Mouse (Mus musculus): Measurements from ENCODE around the gene Map1lc3b.

The Map1lc3b gene

DNA sequence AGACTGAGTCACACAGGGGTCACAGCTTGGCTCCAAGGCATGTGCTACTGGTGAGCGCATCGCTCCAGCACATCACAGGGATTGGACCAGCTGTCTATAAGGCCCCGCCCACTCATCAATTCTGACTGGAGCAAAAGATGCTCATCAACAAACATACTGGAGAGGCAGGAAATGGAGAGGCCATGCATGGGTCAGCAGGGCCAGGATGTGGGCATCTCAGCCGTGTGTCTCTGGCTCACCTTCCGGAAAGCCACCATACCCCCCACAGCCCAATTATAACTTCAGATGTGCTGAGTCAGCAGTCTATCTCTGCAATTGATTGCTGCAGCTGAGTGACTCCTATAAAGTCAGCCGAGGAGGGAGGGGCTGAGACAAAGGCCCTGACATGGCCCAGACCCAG lies 21.8 kb upstream of the Map1lc3b start:
- in situ Hi-C loops (cut with MboI; ENCODE audit: low pct_unique_long_range_greater_than_20kb in 1 of 2, low sequenced_read_pairs in 2 of 2, unreplicated experiment in 1 of 2): no loop called here

DNA sequence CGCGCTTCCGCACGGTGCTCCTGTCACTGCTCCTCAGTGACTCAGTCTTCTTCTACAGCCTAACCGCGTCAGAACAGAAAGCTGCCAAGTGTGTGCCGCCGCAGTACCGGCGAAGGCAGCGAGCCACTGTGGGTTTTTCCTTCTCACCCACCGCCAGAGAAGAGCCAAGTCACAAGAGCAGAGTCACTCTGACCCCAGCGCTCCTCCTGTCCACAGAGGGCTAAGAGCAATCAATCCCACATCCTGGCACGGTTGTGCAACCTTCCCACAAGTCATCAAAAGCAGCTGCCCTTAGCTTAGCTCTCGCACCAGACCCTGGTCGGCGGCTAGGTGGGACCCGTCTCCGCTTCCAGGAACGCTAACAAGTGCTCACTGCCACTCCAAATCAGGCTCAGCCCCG lies 19.8 kb upstream of the Map1lc3b start:
- in situ Hi-C loops (cut with MboI; ENCODE audit: low pct_unique_long_range_greater_than_20kb in 1 of 2, low sequenced_read_pairs in 2 of 2, unreplicated experiment in 1 of 2): no loop called here

DNA sequence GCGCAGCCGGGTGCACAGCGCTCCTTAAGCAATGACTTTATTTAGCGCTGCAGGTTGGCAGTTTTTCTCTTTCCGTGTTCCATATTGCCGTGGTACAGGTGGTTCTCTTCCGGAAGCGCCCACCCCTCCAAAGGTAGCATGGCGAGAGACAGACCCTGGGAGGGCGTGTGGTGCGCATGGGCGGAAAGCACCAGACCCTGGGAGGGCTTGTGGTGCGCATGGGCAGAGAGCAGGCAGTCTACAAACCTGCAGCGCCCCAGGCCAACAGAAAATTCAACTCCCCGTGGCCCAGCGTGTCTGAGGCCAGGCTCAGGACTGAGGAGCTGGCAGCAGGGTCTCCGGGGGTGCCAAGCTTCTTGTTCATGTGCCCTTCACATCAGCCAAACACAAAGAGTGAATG lies 19.4 kb upstream of the Map1lc3b start:
- in situ Hi-C loops (cut with MboI; ENCODE audit: low pct_unique_long_range_greater_than_20kb in 1 of 2, low sequenced_read_pairs in 2 of 2, unreplicated experiment in 1 of 2): no loop called here

DNA sequence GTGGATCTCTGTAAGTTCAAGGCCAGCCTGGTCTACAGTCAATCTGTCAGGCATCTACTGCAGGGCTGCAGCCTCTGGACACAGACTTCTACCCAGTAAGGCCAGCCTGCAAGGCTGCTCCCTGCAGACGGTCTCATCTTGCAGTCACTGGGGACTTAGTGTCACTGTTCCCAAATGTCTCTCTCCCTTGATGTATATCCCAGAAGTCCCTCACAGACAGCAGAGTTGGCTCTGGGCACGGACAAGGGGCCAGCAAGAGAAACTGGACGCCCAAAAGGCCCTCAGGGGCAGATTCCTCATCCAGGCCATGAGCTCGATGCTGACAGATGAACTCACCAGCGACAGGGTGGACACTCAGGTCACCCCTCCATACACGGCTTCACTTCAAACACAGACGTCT lies 18.0 kb upstream of the Map1lc3b start:
- in situ Hi-C loops (cut with MboI; ENCODE audit: low pct_unique_long_range_greater_than_20kb in 1 of 2, low sequenced_read_pairs in 2 of 2, unreplicated experiment in 1 of 2): no loop called here

DNA sequence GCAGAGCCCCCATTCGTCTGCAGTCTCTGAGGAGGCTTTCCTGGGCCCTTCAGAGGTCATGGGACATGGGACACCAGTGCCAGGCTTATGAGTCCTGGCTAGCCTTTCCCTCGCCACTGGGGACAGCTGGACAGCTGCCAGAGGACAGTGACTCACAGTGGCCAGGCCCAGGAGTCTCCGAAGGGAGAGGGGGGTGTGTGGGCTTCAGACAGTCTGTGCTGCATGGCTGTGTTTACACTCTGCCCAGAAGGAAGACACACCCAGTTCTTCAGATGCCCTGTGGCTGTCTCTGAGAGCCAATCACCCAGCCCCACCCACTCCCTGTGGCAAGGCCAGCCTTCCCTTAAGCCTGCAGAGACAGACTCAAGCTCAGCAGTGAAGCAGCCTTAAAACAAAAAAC lies 16.9 kb upstream of the Map1lc3b start:
- in situ Hi-C loops (cut with MboI; ENCODE audit: low pct_unique_long_range_greater_than_20kb in 1 of 2, low sequenced_read_pairs in 2 of 2, unreplicated experiment in 1 of 2): no loop called here

DNA sequence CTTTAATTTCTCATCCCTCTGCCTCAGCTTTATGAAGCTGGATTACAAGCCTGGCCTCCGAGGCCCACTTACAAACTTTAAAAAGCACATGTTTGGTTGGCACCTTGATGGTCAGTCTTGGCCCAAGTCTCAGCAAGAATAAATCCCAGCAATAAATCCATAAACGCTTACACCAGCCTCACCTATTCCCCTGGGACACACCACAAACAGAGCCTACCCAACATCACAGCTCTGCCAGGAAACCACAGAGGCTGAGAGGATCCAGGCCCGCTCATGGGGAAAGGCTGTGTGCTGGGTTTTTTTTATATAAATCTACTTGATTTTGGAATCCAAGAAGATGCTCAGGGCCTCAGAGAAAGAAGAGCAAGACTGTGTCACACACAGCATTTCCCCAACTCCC lies 14.5 kb upstream of the Map1lc3b start:
- in situ Hi-C loops (cut with MboI; ENCODE audit: low pct_unique_long_range_greater_than_20kb in 1 of 2, low sequenced_read_pairs in 2 of 2, unreplicated experiment in 1 of 2): loop anchor here in 1 of 2 experiments (25.0 kb wide), 1 partner anchor 362 kb away; the partner anchor contains the start of genes Banp and Car5a

DNA sequence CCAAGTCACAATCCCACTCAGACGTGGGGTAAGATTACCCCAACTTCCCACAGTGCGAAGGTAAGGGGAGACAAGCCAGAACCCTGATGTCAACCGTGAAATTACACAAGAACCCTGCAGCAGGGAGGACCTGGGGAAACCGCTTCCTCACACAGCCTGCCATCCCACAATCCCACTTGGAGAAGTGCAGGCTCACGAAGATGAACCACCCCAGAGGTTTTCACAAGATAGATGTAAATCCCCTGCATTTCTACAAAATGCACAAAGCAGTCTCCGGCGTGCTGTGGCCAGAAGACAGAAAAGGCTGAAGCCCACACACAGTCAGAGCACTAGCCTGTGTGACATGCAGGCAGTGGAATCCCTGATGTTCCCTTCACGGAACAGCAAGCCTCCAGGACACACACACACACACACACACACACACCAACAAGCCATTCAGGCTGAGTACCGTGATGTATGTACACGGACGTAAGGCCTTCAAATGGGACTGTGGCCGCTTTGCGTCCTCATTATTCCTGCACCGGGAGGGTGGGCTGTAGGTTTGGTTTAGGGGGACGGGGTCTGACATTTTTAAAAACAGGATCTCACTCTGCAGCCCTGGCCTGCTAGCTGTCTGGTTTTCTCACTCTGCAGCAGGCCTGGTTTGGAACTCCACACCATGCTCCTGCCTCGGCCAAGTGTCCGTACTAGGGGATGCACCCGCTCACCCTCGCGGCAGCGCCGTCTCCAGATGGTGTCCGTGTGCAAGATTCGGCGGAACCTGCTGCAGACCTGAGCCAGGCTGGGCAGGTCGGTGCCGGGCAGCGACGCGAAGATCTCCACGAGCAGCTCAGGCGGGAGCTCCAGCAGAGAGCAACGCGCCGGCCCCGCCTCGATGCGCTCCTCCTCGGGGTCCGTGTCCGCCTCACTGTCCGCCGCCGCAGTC lies 12.1 kb upstream of the Map1lc3b start:
- in situ Hi-C loops (cut with MboI; ENCODE audit: low pct_unique_long_range_greater_than_20kb in 1 of 2, low sequenced_read_pairs in 2 of 2, unreplicated experiment in 1 of 2): loop anchor here in 1 of 2 experiments (25.0 kb wide), 1 partner anchor 359 kb away; the partner anchor contains the start of genes Banp and Car5a

DNA sequence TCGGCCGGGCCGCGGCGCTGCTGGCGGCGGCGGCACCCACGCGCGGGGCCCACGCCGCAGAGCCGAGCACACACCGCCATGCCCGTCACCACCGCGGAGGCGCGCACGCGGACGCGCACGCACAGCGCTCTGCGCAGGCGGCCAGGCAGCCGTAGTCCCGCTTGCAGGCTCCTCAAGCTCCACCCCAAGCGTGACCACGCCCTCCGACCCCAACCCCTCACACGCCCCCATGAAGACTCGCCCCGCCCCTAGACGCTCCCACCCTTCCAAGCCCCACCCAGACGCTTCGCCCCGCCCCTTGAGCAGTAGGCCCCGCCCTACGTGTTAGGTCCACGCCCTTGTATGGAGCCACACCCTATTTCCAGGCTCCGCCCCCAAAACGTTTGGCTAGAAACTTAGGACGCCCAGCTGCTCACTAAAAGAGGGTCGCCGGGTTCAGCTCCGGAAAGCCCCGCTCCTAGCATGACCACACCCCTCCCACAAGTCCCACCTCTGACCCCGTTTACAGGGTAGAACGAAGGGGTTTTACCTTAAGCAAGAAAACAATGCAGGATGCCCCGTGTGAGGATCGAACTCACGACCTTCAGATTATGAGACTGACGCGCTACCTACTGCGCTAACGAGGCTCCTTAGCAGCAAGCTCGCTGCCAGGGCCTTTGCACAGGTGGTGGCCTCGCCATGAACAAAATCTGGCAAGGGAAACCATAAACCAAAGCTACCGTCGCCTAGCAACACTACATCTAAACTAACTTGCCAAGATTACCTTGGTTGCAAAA lies 11.3 kb upstream of the Map1lc3b start, which contains the start of gene Fbxo31:
Gene Fbxo31, minus strand, starts transcription at position 131 of the 776 bp plus-strand sequence.
- in situ Hi-C loops (cut with MboI; ENCODE audit: low pct_unique_long_range_greater_than_20kb in 1 of 2, low sequenced_read_pairs in 2 of 2, unreplicated experiment in 1 of 2): loop anchor here in 1 of 2 experiments (25.0 kb wide), 1 partner anchor 358 kb away; the partner anchor contains the start of genes Banp and Car5a

DNA sequence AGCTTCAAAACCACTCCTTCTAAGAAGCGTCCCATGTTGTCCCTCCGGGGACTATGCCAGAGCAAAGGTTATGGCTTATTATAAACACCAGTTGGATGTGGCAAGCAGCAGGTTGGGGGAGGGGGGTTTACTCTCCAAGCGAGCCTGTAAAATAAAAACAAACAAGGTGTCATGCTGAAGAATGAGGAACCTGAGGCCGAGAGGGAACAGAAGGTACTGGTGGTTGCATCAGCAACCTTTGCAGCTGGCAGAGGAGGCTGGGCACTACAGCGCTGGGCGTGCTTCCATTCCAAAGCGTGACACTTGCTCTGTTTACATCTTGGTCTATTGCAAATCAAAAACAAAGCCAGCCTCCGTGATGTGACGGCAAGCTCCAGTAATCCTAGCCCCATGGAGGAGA lies 9.7 kb upstream of the Map1lc3b start:
- in situ Hi-C loops (cut with MboI; ENCODE audit: low pct_unique_long_range_greater_than_20kb in 1 of 2, low sequenced_read_pairs in 2 of 2, unreplicated experiment in 1 of 2): loop anchor here in 1 of 2 experiments (25.0 kb wide), 1 partner anchor 357 kb away; the partner anchor contains the start of genes Banp and Car5a

DNA sequence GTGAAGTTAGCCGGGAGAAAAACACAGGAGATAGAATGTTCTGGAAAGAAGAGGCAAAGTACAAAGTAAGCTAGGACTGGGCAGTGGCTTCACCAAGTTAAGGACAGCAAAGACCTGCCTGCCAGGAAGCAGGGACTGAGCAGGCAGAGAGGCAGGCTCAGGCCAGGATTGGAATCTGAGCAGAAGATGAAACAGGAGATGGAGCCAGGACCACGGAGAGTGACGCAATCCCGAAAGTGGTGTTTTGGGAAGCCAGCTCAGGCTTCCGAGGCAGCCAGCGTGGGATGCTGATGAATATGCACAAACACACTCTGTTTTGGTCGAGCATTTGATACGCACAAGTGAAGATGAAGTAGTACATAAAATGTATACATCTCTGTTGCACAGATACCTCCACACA lies 6.5 kb upstream of the Map1lc3b start:
- in situ Hi-C loops (cut with MboI; ENCODE audit: low pct_unique_long_range_greater_than_20kb in 1 of 2, low sequenced_read_pairs in 2 of 2, unreplicated experiment in 1 of 2): loop anchor here in 1 of 2 experiments (25.0 kb wide), 1 partner anchor 354 kb away; the partner anchor contains the start of genes Banp and Car5a

DNA sequence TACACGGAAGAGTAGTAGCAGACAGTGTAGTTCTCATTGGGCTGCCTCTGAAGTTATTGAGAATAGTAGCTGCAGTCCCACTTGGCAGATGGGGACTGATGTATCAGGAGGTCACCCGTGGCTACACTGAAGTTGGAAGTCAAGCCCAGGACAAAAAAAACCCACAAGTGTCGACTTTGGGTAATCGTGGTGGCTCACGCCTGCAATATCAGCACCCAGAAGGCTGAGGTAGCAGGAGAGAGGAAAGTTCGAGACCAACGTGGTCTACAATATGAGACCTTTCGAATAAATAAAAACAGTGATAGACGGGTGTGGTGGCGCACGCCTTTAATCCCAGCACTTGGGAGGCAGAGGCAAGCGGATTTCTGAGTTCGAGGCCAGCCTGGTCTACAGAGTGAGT lies 5.4 kb upstream of the Map1lc3b start:
- in situ Hi-C loops (cut with MboI; ENCODE audit: low pct_unique_long_range_greater_than_20kb in 1 of 2, low sequenced_read_pairs in 2 of 2, unreplicated experiment in 1 of 2): loop anchor here in 1 of 2 experiments (25.0 kb wide), 1 partner anchor 353 kb away; the partner anchor contains the start of genes Banp and Car5a

DNA sequence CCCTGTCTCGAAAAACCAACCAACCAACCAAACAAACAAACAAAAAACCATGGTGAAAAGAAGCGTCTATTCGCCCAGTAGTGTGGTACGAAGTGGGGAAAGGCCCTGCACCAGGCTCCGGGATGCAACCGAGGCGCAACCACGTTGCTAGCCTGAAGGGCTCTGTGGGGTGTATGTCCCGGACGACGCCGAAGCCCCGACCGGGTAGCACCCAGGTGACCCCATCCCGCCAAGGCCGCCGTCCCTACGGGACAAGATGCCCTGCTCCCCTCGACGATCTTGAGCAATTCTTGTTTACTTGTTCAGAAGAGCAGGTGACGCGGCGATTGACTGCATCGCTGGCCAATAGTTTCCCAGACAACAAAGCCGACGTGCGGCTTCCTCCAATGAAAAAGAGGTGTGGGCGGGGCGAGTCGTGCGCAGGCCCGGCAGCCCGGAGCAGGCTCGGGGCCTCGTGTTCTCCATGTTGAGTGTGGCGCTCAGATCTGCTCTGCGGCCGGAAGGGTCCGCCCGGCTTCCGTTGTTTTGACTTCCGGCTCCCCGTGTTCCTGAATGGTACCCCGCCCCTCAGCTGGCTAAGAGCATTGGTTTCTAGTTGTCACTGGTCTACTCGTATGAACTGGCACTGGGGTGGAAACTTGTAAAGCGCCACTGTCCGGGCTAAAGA lies 4.9 kb upstream of the Map1lc3b start:
- in situ Hi-C loops (cut with MboI; ENCODE audit: low pct_unique_long_range_greater_than_20kb in 1 of 2, low sequenced_read_pairs in 2 of 2, unreplicated experiment in 1 of 2): loop anchor here in 1 of 2 experiments (25.0 kb wide), 1 partner anchor 352 kb away; the partner anchor contains the start of genes Banp and Car5a

DNA sequence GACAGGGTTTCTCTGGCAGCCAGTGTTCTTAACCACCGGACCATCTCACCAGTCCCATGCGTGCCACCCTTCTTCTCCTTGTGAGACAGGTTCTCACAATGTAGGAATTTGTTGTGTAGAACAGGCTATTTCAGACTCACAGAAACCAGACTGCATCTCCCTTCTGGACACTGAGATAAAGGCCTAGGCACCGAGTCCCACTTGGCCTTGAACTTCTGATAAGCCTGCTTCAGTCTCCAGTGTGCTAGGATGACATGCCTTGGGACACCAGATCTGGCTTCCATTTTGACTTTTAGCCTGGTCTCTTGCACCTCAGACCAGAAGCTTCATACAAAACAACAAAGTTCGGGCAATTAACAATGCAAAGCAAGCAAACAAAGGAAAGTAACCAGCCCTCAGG lies 1.4 kb upstream of the Map1lc3b start:
- in situ Hi-C loops (cut with MboI; ENCODE audit: low pct_unique_long_range_greater_than_20kb in 1 of 2, low sequenced_read_pairs in 2 of 2, unreplicated experiment in 1 of 2): loop anchor here in 1 of 2 experiments (25.0 kb wide), 1 partner anchor 349 kb away; the partner anchor contains the start of genes Banp and Car5a

DNA sequence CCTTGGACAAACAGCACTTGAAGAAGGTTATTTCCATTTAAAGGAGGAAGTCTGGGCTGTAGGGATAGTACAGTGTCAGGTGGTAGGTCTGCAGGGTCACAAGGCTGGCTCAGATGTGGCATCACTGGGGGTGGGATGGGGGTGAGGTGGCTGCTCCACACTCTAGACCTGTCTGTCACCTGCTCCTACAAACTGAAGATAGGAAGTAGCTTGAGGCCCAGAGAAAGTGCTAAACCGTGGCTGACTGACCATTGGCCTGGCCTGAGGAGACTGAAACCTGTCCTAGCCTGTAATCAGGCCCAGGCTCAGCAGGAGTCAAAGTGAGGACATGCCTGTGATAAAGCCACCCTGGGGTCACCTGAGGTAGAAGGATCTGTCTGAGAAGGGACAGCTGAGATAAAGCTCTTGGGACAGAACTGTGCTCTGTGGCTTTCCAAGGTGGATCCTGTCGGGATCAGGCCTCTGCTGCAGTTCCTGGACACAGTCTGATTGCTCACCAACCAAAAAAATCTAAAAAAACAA lies 895 bp upstream of the Map1lc3b start:
- in situ Hi-C loops (cut with MboI; ENCODE audit: low pct_unique_long_range_greater_than_20kb in 1 of 2, low sequenced_read_pairs in 2 of 2, unreplicated experiment in 1 of 2): loop anchor here in 1 of 2 experiments (25.0 kb wide), 1 partner anchor 348 kb away; the partner anchor contains the start of genes Banp and Car5a

DNA sequence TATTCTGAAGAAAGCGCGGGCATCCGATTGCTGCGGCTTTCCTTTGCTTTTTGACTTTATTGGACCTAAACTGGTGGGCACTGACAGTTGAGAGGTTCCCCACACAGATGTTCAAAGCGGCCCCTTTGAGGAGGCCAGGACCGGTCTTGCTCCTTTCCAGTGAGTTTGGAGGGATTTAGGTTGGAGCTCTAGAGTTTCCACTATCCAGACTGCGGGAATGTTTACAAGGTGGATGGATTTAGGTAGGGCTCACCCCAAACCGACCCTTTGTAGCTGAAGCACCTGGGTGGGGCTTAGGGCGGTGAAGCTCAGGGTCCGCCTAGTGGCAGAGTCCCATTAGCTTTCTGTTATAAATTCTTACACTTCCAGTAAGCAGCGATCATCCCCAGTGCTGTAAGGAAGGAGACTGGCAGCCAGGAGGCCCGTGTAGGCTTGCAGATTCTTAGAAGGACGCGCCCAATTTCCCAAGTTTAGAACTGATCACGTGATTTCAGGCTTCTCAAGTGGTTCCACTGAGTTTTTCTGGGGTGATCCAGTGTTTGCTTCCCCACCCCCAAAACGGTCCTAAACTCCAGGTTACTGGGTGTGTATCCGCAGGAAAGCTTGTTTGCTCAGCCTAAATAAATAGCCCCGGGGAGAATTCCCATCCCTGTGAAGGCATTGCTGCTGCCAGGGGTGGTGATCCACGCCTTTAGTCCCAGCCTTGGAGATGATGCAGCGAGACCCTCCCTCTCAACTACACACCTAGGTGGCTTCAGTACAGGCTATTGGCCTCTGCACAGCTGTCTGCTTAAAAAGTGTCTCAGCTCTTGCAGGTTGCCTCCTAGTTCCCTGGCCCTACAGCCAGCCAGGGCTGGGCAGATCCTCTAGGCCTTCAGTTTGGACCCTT lies 1.3 kb downstream of the Map1lc3b start:
- in situ Hi-C loops (cut with MboI; ENCODE audit: low pct_unique_long_range_greater_than_20kb in 1 of 2, low sequenced_read_pairs in 2 of 2, unreplicated experiment in 1 of 2): loop anchor here (10.0 to 25.0 kb wide), 2 partner anchors 47 to 346 kb away; partner anchors contain the start of genes 1700018B08Rik (in 2 of the 2), Banp (in 1 of the 2) and Car5a (in 1 of the 2)

DNA sequence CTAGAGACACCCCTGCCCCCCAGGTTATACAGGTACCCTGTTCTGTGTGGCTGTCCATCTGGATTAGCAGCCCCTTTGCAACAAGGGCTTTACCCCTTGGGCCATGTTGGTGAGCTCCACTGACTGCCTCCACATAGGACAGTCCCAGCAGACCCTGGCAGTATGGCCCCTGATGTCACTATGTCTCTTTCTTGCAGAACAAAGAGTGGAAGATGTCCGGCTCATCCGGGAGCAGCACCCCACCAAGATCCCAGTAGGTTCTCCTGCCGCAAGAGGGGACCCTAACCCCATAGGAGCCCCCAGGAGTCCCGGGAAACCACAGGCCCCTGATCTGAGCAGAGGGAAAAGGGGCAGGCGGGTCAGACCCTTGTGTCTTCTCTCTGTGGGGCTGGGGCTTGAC lies 3.1 kb downstream of the Map1lc3b start:
- in situ Hi-C loops (cut with MboI; ENCODE audit: low pct_unique_long_range_greater_than_20kb in 1 of 2, low sequenced_read_pairs in 2 of 2, unreplicated experiment in 1 of 2): loop anchor here (10.0 to 25.0 kb wide), 2 partner anchors 48 to 344 kb away; partner anchors contain the start of genes 1700018B08Rik (in 2 of the 2), Banp (in 1 of the 2) and Car5a (in 1 of the 2)

Data from mouse embryonic stem cell (cell line).